Mouse (Mus musculus): Measurements from ENCODE around the gene Rps6ka2.
"Not testable (repeated sequence)": the region's sequence is repeated elsewhere in the genome, so short reads cannot be mapped to it uniquely, and the experiment has no call there.

Gene Rps6ka2

GRCm38 (mm10) chr17:7324346-7324745 lies 154.4 kb downstream of the Rps6ka2 start, which contains the start of gene Tcp10a:
TSS of gene Tcp10a (plus strand) at chr17:7324646.
- not testable (repeated sequence) for ATAC-seq (ENCODE audit: insufficient number of reproducible peaks, low FRiP score, low TSS enrichment)

GRCm38 (mm10) chr17:7326415-7326814 lies 156.5 kb downstream of the Rps6ka2 start:
- ATAC-seq (ENCODE audit: insufficient number of reproducible peaks, low FRiP score, low TSS enrichment): not testable (repeated sequence)

GRCm38 (mm10) chr17:7332745-7333144 lies 162.8 kb downstream of the Rps6ka2 start:
- ATAC-seq (ENCODE audit: insufficient number of reproducible peaks, low FRiP score, low TSS enrichment): not testable (repeated sequence)

GRCm38 (mm10) chr17:7337381-7337780 lies 167.5 kb downstream of the Rps6ka2 start:
- not testable (repeated sequence) for ATAC-seq (ENCODE audit: insufficient number of reproducible peaks, low FRiP score, low TSS enrichment)

- not testable (repeated sequence) for ATAC-seq (ENCODE audit: insufficient number of reproducible peaks, low FRiP score, low TSS enrichment)
Measured at GRCm38 (mm10) chr17:7348765-7349164, 178.8 kb downstream of the Rps6ka2 start.

- not testable (repeated sequence) for ATAC-seq (ENCODE audit: insufficient number of reproducible peaks, low FRiP score, low TSS enrichment)
Measured at GRCm38 (mm10) chr17:7352596-7352995, 182.7 kb downstream of the Rps6ka2 start, which contains the start of gene Ttll2. TSS of gene Ttll2 (minus strand) at chr17:7352696.

All from cerebellum, adult (tissue).